Mouse (Mus musculus) cerebellum, postnatal 10 days (tissue): ENCODE results near the gene Rin1.

Source experiments
- DNase-seq, 2 experiments: peaks; one replicate each; pipeline ENCODE4 v3.0.0; 2021; ENCODE audit warnings: mixed read lengths in 2 of 2

Rin1 gene

DNA sequence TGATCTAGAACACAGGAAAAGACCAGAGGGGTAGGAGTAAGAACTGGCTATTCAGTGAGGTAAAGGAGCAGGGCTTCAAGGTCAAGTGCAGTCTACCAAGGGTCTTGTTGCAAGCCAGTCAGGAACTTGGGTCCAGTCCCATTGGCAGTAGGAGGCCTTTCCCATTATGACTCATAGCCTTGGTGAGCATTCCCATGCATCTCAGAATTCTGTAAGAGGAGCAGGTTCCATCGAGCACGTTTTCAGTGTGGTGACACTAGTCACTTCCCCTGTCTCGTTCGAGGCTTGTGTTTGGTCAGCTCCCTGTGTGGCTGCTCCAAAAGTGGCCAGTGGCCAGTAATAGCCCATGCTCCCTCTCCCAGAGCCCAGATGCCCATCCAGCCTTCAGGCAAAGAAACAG is 4.8 kb upstream of the Rin1 start:
- no peak for DNase-seq

DNA sequence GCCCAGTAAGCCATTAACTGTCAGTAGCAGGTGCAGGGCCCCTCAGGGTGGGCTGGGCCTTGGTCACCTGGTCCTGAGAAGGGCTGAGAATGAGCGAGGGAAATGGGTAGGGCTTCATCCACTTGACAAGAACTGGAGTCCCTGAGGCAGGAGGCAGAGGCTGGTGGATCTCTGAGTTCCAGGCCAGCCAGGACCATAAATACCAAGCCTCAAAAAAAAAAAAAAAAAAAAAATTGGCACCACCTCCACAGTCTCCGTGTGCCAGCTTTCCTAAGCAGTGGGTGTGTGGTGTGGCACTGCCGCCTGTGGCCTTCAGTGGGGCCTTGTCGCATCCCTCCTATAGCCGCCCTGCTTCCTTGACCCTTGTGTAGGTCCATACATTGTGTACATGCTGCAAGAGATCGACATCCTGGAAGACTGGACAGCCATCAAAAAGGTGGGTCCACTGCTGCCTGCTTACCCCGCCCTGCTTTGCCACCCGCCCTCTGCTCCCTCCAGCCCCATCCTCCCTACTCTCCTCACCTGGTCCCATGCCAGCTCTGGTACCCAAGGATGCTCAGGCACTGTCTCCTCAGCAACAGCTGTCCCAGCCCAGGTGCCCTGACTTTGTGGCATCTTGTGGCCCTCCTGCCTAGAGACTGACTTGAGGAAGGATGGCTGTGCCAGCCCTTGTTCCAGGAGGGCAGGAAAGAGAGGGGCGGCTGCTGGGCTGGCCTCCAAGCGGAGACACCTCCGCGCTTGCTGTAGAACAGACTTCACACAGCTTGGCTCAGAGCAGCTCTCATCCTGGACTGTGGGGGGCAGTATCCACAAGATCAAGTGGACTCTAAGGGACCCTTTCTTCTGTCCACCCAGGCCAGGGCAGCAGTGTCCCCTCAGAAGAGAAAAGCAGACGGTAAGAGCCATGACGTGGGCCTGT is 1.9 kb upstream of the Rin1 start:
- peak; percentile 44 to 53 for DNase-seq

DNA sequence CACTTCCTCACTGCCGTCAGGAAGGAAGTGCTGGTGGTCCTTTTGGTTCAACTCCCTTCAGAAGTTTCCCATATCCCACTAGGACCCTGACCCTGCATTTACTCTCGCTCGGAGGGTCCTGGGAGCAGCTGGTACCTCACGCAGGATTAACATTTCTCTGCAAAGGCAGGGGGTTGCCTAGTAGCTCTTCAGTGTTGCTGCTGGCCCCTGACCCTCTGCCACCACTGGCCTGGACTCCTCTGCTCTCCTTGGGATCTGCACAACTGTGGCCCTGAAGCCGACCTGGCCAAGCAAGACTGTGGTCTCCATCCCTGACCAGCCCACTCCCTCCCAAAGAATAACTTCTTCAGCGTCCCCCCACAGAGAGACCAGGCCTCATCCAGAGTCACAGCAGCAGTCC is 956 bp upstream of the Rin1 start:
- DNase-seq, result no peak

DNA sequence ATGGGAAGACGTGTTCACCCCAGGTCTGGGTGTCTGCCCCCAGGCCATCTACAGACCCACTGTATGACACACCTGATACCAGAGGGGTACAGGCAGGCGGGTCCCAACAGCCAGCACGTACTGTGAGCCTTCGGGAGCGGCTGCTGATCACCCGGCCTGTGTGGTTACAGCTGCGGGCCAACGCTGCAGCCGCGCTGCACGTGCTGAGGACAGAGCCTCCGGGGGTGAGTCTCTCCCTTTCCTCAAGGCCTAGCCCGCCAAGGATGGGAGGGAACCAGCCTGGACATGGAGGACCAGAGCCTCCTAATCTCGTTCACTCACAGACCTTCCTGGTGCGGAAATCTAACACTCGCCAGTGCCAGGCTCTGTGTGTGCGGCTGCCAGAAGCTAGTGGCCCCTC is 750 bp downstream of the Rin1 start:
- peak in 1 of 2 experiments; percentile 33 for DNase-seq

DNA sequence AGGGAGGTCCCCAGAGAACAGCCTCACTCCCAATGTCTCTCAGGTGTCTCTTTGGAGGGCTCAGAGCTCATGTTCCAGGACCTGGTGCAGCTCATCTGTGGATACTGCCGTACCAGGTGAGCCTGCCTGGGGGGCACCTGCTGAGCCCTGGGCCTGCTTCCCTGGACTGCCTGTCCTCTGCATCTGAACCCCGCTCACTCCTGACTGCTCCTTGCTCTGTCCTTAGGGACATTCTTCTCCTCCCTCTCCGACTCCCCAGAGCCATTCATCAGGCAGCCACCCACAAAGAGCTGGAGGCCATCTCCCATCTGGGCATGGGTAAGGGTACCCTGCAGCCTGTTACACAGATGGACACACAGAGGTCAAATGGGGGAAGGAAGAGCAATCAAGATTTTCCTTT is 1.2 kb downstream of the Rin1 start:
- DNase-seq, result peak in 1 of 2 experiments; percentile 29

DNA sequence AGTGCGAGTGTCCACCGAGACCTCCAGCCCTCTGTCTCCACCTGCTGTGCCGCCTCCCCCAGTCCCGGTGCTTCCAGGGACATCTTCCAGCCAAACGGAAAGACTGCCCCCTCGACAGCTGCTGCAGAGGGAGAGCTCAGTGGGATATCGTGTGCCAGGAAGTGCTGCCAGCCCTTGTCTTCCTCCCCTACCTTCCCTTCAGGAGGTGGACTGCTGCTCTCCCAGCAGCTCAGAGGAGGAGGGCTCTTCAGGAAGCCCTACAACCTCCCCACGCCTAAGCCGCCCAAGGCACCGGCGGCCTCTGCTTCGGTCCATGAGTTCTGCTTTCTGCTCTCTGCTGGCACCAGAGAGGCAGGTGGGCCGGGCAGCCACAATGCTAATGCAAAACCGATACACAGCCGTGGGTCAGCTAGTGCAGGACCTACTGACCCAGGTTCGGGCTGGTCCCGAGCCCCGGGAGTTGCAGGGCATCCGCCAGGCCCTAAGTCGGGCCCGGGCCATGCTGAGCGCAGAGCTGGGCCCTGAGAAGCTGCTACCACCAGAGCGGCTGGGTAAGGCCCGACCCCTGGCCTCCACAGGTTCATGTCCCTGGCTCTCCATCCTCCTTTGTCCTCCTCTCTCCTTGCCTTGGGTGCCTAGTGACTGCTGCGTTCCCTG is 2.0 kb downstream of the Rin1 start:
- peak; percentile 68 to 75 for DNase-seq

DNA sequence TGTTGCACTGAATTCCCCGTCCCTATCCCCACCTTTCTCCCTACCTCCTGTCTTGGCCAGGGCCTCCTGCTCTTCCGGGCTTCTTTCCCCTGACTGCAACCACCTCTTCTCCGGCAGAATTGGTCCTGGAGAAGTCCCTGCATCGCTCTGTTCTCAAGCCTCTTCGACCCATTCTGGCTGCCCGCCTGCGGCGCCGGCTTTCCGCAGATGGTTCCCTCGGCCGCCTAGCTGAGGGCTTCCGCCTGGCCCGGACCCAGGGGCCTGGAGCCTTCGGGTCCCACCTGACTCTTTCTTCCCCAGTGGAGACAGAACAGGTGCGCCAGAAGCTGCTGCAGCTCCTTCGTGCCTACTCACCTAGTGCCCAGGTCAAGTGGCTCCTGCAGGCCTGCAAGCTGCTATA is 2.6 kb downstream of the Rin1 start:
- DNase-seq, result peak; percentile 73

DNA sequence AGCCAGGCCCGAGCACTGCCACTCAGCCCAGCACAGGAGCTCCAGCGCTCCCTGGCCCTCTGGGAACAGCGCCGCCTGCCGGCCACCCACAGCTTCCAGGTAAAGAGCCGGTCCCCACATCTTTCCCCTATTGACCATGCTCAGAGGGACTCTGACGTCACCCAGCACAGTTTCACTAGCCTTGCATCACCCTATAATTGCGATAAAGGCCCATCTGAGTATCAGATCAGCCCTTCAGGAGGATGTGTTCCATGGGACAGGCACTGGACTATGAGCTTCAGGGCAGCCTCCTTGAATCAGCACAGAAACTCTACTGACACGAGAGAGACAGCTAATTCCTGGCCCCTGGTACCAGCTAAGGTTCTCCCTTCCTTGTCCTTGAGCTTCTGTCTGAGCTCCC is 3.6 kb downstream of the Rin1 start:
- peak; percentile 81 to 87 for DNase-seq

DNA sequence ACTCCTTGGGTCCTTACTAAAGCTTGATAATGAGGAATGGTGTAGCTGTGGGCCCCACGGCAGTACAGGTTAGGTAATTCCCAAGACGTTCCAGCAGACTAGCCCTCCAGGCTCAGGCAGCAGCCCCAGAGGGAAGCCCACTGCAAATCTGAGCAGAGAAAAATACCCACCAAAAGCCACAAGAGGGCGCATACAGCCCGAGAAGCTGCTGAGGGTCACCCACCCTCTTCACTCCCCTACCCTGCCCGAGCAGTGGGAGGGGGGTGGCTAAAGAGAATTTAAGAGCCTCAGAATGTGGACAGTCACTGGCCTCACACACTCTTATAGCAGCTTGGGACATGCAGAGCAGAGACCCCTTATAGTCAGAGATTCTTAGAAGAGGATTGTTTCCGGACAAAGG is 6.0 kb downstream of the Rin1 start:
- DNase-seq, result peak; percentile 77 to 80

DNA sequence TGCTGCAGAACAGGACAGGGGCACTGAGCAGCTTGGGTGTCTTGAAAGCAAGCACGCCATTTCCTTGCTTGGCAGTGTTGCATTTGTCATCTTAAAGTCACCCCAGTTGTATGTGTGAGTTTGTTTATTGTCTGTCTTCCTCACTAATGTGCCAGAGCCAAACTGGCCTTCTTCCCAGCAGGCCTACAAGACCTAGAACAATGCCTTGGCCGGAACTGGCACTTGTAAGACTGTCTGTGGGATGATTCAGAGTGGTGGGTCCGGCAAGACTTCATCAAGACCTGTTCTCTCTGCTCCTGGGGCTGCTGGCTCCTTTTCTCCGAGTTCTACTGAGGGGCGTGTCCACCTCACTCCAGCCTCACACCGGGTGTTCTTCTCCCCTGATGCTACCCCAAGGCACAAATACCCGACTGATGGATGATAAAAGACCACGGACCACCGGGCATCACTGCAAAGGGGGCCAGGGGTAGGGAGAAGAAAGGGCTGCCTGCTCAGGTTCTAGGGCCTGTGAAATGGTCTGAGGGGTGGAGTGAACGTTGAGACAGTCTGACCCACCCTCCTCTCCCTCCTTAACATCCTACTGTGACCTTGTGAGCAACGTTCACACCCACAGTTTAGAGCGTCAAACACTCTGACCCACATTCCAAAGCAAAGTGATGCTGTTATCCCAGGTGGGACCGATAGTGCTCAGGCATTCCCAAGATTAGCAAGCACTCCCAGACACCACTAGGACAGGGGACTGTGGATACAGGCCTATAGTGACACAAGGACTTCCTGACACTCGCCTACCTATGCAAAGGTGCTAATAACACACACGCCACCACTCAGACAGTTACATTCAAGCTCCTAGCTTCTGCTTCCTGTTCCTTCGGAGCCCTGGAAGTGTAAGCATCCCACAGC is 7.8 kb downstream of the Rin1 start:
- no peak for DNase-seq

DNA sequence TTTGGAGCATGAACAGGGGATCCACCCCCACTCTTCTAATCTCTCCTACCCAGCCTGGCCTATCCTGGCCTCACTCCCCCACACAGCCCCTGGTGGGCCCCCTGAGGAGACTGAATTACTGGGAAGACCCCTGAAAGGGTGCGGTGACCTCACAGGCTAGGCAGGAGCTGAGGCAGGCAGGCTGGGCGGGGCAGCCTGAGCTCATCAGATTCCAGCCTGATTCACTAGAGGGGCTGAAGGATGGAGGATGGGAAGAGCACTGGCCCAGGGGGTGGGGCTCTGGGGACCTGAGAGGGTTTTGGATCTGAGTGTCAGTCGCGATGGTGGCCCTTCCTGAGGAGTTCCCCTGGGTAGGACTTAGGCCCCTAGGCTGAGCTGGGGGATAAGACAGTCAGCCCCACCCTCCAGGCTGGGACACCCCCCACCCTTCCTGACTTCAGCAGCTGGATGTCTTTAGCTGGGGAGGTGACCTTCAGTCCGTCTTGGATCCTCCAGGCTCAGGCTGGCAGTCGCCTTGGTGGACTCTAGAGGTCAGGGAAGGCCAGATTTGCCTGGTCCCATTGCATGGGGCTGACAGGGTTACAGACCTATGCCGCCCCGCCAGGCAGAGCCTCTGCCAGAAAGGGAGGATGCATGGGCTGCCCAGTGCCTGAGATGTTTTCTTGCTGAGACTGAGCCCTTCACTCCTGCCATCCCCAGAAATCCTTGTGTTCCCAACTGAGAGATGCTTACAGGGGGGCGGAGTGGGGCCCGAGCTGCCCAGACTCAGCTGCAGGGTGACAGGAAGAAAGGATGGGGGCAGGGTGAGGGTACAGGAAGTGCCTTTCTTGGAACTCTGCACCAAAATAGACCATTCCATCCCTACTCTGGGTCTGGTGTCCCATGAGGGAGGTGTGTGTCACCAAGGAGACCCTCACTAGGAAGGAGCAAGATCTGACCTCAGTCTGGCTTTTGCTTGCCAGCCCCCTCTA is 8.8 kb downstream of the Rin1 start:
- no peak for DNase-seq

DNA sequence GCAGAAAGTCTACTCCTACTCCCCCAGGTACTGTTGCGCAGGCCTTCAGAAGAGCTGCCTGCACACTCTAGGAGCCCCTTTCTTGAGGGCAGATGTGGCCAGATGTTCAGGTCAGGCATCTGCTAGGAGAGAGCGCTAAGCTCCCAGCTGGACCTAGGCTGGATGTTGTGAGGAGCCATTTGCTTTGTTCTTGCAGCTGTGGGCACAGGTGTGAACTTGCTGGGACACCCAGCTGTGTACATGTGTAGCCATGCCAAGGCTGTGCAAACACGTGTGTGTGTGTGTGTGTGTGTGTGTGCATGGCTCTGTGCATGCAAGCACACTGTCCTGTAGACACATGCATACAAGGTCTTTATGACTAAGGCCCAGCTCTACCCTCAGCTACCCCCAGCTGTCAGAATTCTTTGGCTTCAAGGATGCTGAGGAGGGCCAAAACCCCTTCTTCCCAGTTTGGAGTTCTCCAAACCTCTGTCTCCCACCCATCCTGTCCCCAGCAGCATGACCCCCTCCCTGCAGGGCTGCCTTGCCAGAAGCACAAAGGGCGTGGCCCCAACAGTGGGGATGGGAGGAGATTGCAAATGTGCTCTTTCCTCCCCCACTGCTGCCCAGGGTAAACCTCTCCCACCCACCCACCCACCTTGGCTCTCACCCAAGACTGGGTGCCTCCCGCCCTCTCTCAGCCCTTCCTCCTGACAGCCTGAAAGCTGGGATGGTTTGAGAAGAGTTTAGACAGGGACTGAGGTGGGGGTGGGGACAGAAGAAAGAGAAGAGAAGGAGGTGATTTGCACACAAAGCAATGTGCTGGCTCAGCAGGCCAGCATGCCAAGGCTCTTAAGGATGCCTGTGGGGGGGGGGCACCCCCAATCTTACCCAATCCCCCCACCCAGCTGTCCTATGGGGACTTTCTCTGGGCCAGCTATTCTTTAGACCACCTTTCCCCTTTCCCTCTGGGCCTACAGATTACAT is 10.4 kb downstream of the Rin1 start:
- DNase-seq, result no peak

DNA sequence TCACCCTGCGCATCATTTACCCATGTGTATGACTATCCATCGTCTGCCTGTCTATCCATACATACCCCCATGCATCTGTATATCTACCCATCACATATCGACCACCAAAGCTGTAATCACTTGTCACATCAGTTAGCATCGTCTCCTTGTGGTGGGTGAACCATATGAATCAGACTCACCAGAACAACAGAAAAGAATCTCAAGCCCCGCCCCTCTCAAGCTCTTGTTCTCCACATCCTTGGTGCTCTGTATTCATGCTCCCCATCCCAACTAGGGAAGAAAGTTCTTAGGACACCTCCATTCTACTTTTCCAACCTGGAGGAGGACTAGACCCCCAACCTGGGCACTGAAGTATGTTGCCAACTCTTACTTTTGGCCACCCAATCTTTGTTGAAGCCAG is 11.8 kb downstream of the Rin1 start:
- no peak for DNase-seq

DNA sequence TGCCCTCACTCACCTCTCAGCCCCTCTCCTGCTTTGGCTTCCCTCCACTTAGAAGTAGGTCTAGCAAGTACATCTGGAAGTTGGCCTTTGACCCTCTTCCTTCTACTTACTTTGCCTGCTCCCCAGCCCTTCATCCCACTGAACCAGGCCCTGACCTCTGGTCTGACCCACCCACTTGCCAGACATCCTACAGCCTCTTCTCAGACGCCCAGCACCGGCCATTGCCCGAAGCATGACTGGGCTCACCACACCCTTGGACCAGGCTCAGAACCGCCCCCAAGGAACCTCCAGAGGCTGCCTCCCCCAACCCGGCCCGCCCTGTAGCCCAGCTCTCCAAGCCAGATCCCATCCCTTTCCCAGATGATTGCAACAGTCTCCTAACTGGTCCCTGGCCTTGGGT is 12.2 kb downstream of the Rin1 start:
- no peak for DNase-seq

DNA sequence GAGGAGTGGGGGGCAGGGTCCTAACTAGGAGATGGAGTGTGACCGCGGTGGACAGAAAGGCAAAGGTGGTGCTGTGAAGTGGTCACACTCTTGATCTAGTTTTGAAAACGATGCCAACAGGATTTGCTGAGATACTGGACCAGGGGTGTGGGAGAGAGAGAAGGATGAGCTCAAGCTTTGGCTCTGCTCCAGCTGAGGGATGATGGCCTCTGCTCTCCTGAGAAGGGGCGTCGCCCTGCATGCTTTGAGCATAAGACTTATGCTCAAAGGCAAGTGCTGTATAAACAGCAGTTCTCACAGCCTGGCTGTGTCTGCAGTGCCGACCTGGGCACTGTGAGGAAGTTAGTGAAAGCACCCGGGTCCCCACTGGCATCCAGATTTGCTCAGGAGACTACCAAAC is 14.8 kb downstream of the Rin1 start:
- peak in 1 of 2 experiments; percentile 46 for DNase-seq

DNA sequence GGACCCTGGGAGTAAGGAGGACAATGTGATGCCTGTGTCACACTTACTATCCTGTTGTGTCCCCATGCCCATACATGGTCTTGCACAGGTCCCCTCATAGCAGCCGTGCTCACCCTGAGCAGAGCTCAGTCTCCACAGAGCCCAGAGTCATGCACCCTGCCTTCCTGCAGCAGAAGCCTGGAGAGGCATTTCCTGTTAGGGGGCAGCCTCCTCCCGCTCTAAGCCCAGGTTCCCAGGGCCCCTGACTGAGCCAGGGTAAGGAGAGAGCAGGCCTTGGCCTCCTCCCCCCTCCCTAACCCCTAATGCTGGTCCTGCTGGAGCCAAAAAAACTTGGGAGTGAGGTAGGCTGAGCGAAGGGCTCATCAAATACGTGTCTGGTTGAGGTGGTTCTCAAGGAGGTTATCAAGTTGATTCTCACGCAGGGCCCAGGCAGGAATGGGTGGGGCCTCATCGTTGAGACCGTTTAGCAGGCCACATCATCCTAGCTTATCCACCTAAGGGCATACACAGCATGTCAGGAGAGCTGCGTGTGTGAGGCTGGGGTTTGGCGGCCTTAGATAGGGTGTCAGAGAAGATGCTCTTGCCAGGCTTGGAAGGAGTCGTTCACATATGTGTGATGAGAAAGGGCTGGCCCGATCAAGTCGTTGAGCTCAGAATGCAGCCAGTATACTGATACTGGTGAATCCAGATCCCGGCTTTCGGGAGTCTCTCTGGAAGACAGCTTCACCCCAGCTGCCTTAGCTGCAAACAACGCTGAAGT is 16.9 kb downstream of the Rin1 start:
- no peak for DNase-seq

DNA sequence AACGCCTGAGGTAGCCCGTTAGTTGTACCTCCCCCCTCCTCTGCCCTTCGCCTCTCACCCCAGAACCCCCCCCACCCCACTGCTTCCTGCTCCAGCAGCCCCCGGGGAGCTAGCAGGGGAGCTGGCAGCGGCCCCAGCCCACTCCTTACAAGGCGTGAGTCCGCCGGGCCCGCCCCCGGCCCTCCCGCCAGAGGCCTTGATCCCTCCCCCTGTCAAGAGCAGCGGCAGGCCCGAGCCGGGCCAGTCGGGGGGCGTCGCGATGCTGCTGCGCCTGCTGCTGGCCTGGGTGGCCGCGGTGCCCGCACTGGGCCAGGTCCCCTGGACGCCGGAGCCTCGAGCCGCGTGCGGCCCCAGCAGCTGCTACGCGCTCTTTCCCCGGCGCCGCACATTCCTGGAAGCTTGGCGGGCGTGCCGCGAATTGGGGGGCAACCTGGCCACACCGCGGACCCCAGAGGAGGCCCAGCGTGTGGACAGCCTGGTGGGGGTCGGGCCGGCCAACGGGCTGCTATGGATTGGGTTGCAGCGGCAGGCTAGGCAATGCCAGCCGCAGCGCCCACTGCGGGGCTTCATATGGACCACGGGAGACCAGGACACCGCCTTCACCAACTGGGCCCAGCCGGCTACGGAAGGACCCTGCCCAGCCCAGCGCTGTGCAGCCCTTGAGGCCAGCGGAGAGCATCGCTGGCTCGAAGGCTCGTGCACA is 17.7 kb downstream of the Rin1 start, which contains the start of gene Cd248:
Gene Cd248, plus strand, starts transcription at position 212 of the 703 bp plus-strand sequence.
- DNase-seq, result peak; percentile 73 to 81

DNA sequence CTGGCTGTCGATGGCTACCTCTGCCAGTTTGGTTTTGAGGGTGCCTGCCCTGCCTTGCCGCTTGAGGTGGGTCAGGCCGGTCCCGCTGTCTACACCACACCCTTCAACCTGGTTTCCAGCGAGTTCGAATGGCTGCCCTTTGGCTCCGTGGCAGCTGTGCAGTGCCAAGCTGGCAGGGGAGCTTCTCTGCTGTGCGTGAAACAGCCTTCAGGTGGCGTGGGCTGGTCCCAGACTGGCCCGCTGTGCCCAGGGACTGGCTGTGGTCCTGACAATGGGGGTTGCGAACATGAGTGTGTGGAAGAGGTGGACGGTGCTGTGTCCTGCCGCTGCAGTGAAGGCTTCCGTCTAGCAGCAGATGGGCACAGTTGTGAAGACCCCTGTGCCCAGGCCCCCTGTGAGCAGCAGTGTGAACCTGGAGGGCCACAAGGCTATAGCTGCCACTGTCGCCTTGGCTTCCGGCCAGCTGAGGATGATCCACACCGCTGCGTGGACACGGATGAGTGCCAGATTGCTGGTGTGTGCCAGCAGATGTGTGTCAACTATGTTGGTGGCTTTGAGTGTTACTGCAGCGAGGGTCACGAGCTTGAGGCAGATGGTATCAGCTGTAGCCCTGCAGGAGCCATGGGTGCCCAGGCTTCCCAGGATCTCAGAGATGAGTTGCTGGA is 18.4 kb downstream of the Rin1 start:
- peak; percentile 57 to 58 for DNase-seq

DNA sequence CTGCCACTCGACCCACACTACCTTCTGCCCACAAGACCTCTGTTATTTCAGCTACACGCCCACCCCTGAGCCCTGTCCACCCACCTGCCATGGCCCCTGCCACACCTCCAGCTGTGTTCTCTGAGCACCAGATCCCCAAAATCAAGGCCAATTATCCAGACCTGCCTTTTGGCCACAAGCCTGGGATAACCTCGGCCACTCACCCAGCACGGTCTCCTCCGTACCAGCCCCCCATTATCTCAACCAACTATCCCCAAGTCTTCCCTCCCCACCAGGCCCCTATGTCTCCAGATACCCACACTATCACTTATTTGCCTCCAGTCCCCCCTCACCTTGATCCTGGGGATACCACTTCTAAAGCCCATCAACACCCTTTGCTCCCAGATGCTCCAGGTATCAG is 19.2 kb downstream of the Rin1 start:
- DNase-seq, result no peak
